In the genomic region with DNA sequence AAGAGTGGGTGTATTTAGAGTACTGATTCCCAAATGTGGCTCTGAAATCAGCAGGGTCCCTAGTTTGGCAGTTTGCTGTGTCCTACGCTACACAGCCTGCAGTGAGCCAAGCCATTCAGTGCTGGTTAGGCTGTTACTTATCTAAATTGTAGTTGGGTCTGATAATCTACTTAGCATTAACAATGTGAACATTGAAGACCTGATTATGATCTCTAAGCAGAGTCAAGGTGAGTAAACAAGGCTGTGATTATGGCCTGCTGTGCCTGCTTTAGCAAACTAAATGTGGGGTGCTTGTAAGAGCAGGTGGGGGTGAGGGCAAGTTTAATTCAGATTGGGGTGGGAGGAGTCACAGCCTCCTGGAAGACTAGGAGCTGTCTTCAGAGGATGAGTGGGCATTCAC, we compare ENCODE assay signal across 31 mouse cellular contexts. TPM values are rescaled to one million over a fixed set of nuclear protein-coding genes. Genes with fewer than 3 reads are reported as not detected.
A peak's percentile ranks its signal among the peaks of the same experiment; 100 is the strongest.
DNase-seq lines count a peak whose midpoint lies in the region; ATAC-seq and TF ChIP-seq lines count a peak whose summit lies in the region.
"Had no signal": no experiment of that assay in that cellular context is flagged by ENCODE, and none has a peak within 500 bp of the region (broad histone marks: within the 10 kb centered on the region; RNA-seq: fewer than 3 reads in every experiment).

No protein-coding gene starts in this region.

- no peaks in the 10 kb centered on the region for H3K9me3 ChIP-seq in intestine, embryonic 16.5 days (ENCODE audit: control insufficient read depth, low read length)
- H3K9me3 ChIP-seq: embryonic facial prominence, embryonic 12.5 days; G1E; heart, embryonic 12.5 days; liver, embryonic 13.5 days; midbrain, embryonic 10.5 days; midbrain, embryonic 15.5 days; neural tube, embryonic 15.5 days had no signal

- no peaks in the 10 kb centered on the region for H3K36me3 ChIP-seq in intestine, embryonic 16.5 days (ENCODE audit: control insufficient read depth, insufficient read depth, low read length)
- H3K36me3 ChIP-seq: embryonic facial prominence, embryonic 12.5 days; heart, embryonic 12.5 days; liver, embryonic 13.5 days; midbrain, embryonic 10.5 days; midbrain, embryonic 15.5 days; neural tube, embryonic 15.5 days had no signal

- DNase-seq in gastrocnemius, adult 2 months: no peak
- DNase-seq in gastrocnemius, postnatal 36 days: no peak
- DNase-seq in retina, adult 2 months (ENCODE audit: low read depth, low spot score): peak; percentile 63
- DNase-seq in retina, embryonic 14.5 days (ENCODE audit: low spot score): no peak
- no peak for DNase-seq in spleen, postnatal 36 days (ENCODE audit: low spot score in 2 of 2)
- DNase-seq in embryo, embryonic 10 days (ENCODE audit: low spot score): no peak
- no peak for DNase-seq in frontal cortex, postnatal 10 days (ENCODE audit: low spot score in 2 of 2)
- DNase-seq: adrenal gland, postnatal 14 days; cerebellum, adult 2 months; cerebellum, postnatal 25 days; heart, adult 2 months; kidney, postnatal 14 days; left cerebral cortex, postnatal 4 days; liver, embryonic 13.5 days; lung, adult 2 months; lung, postnatal 10 days; thymus, adult 18-20 months; thymus, postnatal 36 days had no signal

- no peak overlapping the region for H3K4me3 ChIP-seq in gastrocnemius, adult 2 months
- H3K4me3 ChIP-seq in intestine, embryonic 16.5 days (ENCODE audit: low read length): no peak overlapping the region
- H3K4me3 ChIP-seq: embryonic facial prominence, embryonic 12.5 days; heart, adult 2 months; heart, embryonic 12.5 days; liver, embryonic 13.5 days; midbrain, embryonic 10.5 days; midbrain, embryonic 15.5 days; neural tube, embryonic 15.5 days had no signal

- intact Hi-C loops in gastrocnemius, adult 2 months (cut with DNase I): no loop called here
- intact Hi-C loops in gastrocnemius, postnatal 36 days (cut with DNase I): loop anchor here (5.0 kb wide), 1 partner anchor 48 kb away; the partner anchor contains the start of gene Pno1

- H3K4me1 ChIP-seq in intestine, embryonic 16.5 days (ENCODE audit: control insufficient read depth, insufficient read depth, low read length): peaks cover 35% of the 10 kb centered on the region

- no peaks in the 10 kb centered on the region for H3K27me3 ChIP-seq in intestine, embryonic 16.5 days (replicated peaks; ENCODE audit: control insufficient read depth, insufficient read depth, low read length)
- H3K27me3 ChIP-seq: CH12.LX; embryonic facial prominence, embryonic 12.5 days; heart, embryonic 12.5 days; liver, embryonic 13.5 days; midbrain, embryonic 15.5 days; neural tube, embryonic 15.5 days; Patski had no signal

- no peak overlapping the region for H3K9ac ChIP-seq in intestine, embryonic 16.5 days (ENCODE audit: low read depth, low read length)
- H3K9ac ChIP-seq: embryonic facial prominence, embryonic 12.5 days; heart, embryonic 12.5 days; hindbrain, embryonic 14.5 days; liver, embryonic 13.5 days; midbrain, embryonic 15.5 days; neural tube, embryonic 15.5 days had no signal

- peak overlapping the region; percentile 4; the same call in 1 of the 2 replicates for H3K4me2 ChIP-seq in intestine, embryonic 16.5 days (ENCODE audit: low read depth, low read length)
- H3K4me2 ChIP-seq: embryonic facial prominence, embryonic 12.5 days; heart, embryonic 12.5 days; hindbrain, embryonic 14.5 days; liver, embryonic 13.5 days; midbrain, embryonic 15.5 days; neural tube, embryonic 15.5 days had no signal

- H3K27ac ChIP-seq in gastrocnemius, adult 2 months: 0 out of 2 replicates have a peak overlapping the region, but pooled peaks have one; percentile 16
- H3K27ac ChIP-seq in intestine, embryonic 16.5 days (ENCODE audit: low read length): peak overlapping the region; percentile 30
- H3K27ac ChIP-seq: embryonic facial prominence, embryonic 12.5 days; heart, adult 2 months; hindbrain, embryonic 14.5 days; left cerebral cortex, adult 2 months; liver, embryonic 13.5 days; macrophage; midbrain, embryonic 10.5 days; midbrain, embryonic 15.5 days; neural tube, embryonic 15.5 days had no signal

- WGBS in intestine, embryonic 16.5 days: 69% methylated on average over 1 of the region's 1 CpGs

- ATAC-seq in intestine, embryonic 16.5 days: peak; percentile 30
- ATAC-seq: forebrain, embryonic 14.5 days; midbrain, embryonic 15.5 days; Patski had no signal

- no peak for TF ChIP-seq CTCF in gastrocnemius, adult 2 months (IDR thresholded peaks at IDR 0.05)

RNA-seq across cellular contexts. Expression of gene Ppp3r1, which starts 4.9 kb away (rescaled TPM):
- 100 to 1,000 TPM; 123 to 135 TPM for total RNA-seq in gastrocnemius, adult 2 months (2021)
- 100 to 1,000 TPM; 146 to 163 TPM for total RNA-seq in gastrocnemius, postnatal 36 days (2021)
- polyA plus RNA-seq in intestine, embryonic 16.5 days (2015; fragmentation: Nextera tagmentation; extraction: Ambion mirVana): 88.2 and 90.5 TPM in 2 replicates

RNA-seq across cellular contexts. Expression of gene Wdr92, which starts 18.0 kb away (rescaled TPM):
- 10 to 100 TPM in 1 of 2 experiments, 1 to 10 TPM in 1; 5.9 to 10.3 TPM for total RNA-seq in gastrocnemius, adult 2 months (2021)
- total RNA-seq in gastrocnemius, postnatal 36 days (2021): 1 to 10 TPM; 7.1 to 7.4 TPM
- 23.9 and 25.3 TPM in 2 replicates for polyA plus RNA-seq in intestine, embryonic 16.5 days (2015; fragmentation: Nextera tagmentation; extraction: Ambion mirVana)

RNA-seq across cellular contexts. Expression of gene Pno1, which starts 47.4 kb away (rescaled TPM):
- total RNA-seq in gastrocnemius, adult 2 months (2021): 10 to 100 TPM; 47.6 to 55.4 TPM
- total RNA-seq in gastrocnemius, postnatal 36 days (2021): 10 to 100 TPM; 42.6 to 45.7 TPM
- polyA plus RNA-seq in intestine, embryonic 16.5 days (2015; fragmentation: Nextera tagmentation; extraction: Ambion mirVana): 66.9 and 76.8 TPM in 2 replicates
